Mouse (Mus musculus) bone marrow macrophage, adult 2 months (primary cell): ENCODE measurements around the gene Troap.

Source experiments
- CTCF ChIP-seq: IDR thresholded peaks from 2 replicates; pipeline ENCODE4 v1.5.1; 2012; ENCODE audit warnings: low read depth, mild to moderate bottlenecking, low read length, moderate library complexity
- POLR2A ChIP-seq: IDR thresholded peaks from 2 replicates; pipeline ENCODE4 v1.6.1; 2012; ENCODE audit warnings: mild to moderate bottlenecking, low read depth, low read length, borderline replicate concordance

- TF ChIP-seq CTCF (peak; percentile 95), POLR2A (no peak)
Measured at GRCm38 (mm10) chr15:99093291-99094258, 19.2 kb downstream of the Troap start.
